Mouse (Mus musculus) CH12.LX (cell line): ENCODE results near the gene Ackr4.

Source experiments
- CTCF ChIP-seq, 2 experiments: IDR thresholded peaks in 1 of 2; conservative IDR thresholded peaks in 1 of 2; 2 replicates each; pipeline ENCODE4 v1.5.1; 2011 to 2012; ENCODE audit warnings: low read depth in 2 of 2, low read length in 2 of 2, improper control_type of control experiment in 1 of 2, inconsistent platforms in 1 of 2, mild to moderate bottlenecking in 1 of 2, moderate library complexity in 1 of 2
- POLR2A ChIP-seq: IDR thresholded peaks from 2 replicates; pipeline ENCODE4 v1.6.1; 2011; ENCODE audit warnings: low read depth, mild to moderate bottlenecking, improper control_type of control experiment, low read length
- RCOR1 ChIP-seq: conservative IDR thresholded peaks from 2 replicates; pipeline ENCODE4 v1.6.1; 2012; ENCODE audit warnings: low read depth, mild to moderate bottlenecking, inconsistent platforms, low read length, improper control_type of control experiment
- USF2 ChIP-seq: conservative IDR thresholded peaks from 2 replicates; pipeline ENCODE4 v1.6.1; 2011; ENCODE audit warnings: low read depth, low read length, improper control_type of control experiment

DNA sequence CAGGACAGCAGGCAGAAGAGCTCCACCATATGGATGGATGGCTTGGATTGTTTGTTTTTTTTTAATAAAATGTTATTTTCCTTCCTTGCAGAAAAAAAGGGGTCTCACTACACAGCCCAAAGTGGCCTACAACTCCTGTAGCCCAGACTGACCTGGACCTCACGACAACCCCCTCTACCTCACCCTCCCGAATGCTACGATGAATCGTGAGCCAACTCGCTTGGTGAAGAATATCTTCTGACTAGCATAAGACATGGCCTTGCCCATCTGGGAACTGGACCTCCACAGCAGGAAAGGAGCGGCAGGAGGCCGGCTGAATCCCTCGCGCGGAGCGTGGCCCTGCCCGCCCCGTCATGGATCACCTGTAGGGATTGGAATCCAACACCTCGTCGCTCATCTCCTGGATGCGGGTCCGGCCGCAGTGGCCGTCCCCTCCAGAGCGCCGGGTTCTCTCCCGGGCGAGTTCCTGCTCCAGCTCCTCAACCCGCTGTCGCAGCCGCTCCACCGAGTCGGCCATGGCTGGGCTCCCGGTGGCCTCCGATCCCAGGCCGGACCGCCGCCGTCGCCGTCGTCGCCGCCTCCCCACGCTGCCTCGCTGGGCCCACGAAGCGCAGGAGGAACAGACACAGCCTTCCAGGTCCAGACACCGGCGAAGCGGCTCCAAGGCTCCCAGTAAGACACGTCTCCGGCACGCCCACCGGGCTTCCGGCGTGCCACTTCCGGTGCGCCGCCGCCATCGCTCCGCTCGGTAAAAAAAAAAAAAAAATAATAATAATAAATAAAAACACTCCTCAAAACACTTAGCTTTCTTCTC is 64.1 kb downstream of the Ackr4 start, which contains the start of gene Uba5:
- no peak for TF ChIP-seq RCOR1
- TF ChIP-seq CTCF (conservative IDR thresholded peaks at IDR 0.05 in 1 of 2, IDR thresholded peaks at IDR 0.05 in 1 of 2; ENCODE audit: low read depth in 2 of 2, low read length in 2 of 2) = no peak
- TF ChIP-seq POLR2A = peak; percentile 70
- TF ChIP-seq USF2 = no peak
